Mouse (Mus musculus) ovary, adult 18-20 months (tissue): ENCODE measurements around the gene Fam205a4.
"Not testable (repeated sequence)": the region's sequence is repeated elsewhere in the genome, so short reads cannot be mapped to it uniquely, and the experiment has no call there.

Experiments used
- DNase-seq: peaks from one replicate; pipeline ENCODE4 v3.0.0; 2022; ENCODE audit warnings: low spot score, mixed read lengths

Fam205a4 gene

DNA sequence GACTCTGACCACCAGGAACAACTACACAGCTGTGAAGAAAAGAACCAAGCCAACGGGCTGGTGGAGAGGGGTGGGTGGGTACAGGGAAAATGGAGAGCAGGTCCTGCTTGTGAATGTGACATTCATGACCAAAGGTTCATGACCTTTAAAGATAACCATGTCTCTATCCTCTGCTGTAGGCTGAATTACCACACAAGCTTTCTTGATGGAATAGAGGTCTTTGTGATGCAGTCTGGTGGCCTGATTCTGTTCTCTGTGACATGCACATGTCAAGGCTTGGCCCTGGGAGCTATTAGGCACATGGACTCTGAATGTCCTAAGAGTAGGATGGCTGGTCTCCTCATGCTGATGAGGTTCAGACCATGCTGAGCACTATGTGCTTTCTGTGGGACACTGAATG is at the start of gene Fam205a4:
Fam205a4 (plus strand) TSS at position 301 of the 400 bp plus-strand sequence.
- DNase-seq, result not testable (repeated sequence)

DNA sequence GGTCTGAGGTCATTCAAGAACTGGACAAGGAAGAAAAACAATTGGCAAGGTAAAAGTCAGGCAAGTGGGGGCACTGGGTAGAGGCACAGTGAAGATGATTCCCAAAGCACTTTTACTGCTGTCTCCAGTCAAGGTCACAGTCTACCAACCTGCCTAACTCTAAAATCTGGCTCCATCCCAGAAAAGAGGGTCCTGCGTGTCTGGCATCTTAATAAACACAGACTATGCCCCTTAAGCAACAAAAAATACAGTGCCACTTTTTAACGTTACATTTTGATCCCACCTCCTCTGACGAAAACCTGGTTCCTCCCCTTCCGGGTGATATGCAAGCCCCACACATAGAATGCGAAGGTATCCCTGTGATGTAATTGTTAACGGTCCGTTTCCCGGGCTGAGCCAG is 24.6 kb upstream of the Fam205a4 start, which contains the start of gene Gm20878:
Gm20878 (plus strand) TSS at position 301 of the 400 bp plus-strand sequence.
- DNase-seq, result not testable (repeated sequence)
